Mouse (Mus musculus) bone marrow, adult 2 months (tissue): ENCODE measurements around the gene Cdk18.

Source experiments
- CTCF ChIP-seq: fragments of 200-500 bp; IDR thresholded peaks from 2 replicates; pipeline ENCODE4 v1.5.1; 2011; ENCODE audit warnings: low read length, control low read depth; ENCODE audit not compliant: control insufficient read depth, insufficient read depth
- POLR2A ChIP-seq: fragments of 200-500 bp; IDR thresholded peaks from 2 replicates; pipeline ENCODE4 v1.6.1; 2011; ENCODE audit warnings: low read depth, mild to moderate bottlenecking, control low read depth, low read length, borderline replicate concordance; ENCODE audit not compliant: control insufficient read depth

DNA sequence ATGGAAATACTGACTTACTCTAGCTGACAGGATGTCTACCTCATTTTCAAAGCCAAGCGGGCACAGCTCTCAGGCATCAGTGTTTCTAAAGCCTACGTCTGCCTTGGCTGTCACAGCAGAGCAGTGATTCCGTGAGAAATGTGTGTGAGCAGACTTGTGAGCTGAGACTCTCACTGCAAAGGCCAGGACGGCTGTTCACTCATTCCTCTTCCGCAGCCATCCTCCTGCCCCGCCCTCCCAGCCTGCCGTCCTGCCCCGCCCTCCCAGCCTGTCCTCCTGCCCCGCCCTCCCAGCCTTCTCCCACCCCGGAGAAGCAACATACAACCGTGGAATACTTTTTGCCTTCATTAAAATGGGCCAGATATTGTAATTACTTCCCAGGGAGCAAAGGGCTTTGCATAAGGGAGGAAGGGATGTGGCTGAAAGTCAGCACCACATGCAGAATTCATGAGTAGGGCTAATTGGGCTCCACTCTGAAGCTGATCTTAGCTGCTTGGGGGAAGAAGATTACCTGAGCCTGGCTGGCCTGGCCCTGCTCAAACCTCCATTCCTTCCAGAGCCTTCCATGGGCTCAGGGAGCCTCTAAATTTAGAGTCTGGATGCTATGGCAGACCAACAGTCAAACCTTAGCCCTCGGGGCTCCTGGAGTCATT lies 28.8 kb upstream of the Cdk18 start:
- TF ChIP-seq CTCF = no peak
- TF ChIP-seq POLR2A = no peak
